Mouse (Mus musculus) limb, embryonic 10.5 days (tissue): Measurements from ENCODE around the gene Setd1b. TPM values are rescaled to one million over a fixed set of nuclear protein-coding genes. Genes with fewer than 3 reads are reported as not detected.

Source experiments
- DNase-seq: peaks from one replicate; pipeline ENCODE4 v3.0.0-alpha.2; 2017; ENCODE audit warnings: low spot score
- H3K27ac ChIP-seq: fragments of 300-500 bp; sonication (generic); 2 replicates; pipeline ENCODE4 v1.5.1; 2016; ENCODE audit warnings: mild to moderate bottlenecking
- H3K27me3 ChIP-seq: fragments of 300-500 bp; sonication (generic); 2 replicates; pipeline ENCODE4 v1.6.1; 2016; ENCODE audit warnings: low read depth, mild to moderate bottlenecking; ENCODE audit not compliant: poor library complexity, severe bottlenecking
- H3K36me3 ChIP-seq: fragments of 300-500 bp; sonication (generic); 2 replicates; pipeline ENCODE4 v1.6.1; 2016; ENCODE audit warnings: mild to moderate bottlenecking, moderate library complexity
- H3K4me1 ChIP-seq: fragments of 300-500 bp; sonication (generic); 2 replicates; pipeline ENCODE4 v1.6.1; 2016
- H3K4me3 ChIP-seq: fragments of 300-500 bp; sonication (generic); 2 replicates; pipeline ENCODE4 v1.5.1; 2016; ENCODE audit warnings: mild to moderate bottlenecking, moderate library complexity
- H3K9me3 ChIP-seq: fragments of 300-500 bp; sonication (generic); replicated peaks from 2 replicates; pipeline ENCODE4 v1.6.1; 2016; ENCODE audit warnings: mild to moderate bottlenecking
- WGBS: fragments of 180-500 bp; shearing (Covaris S2); methylation state at CpG from one replicate; pipeline ENCODE4 v1.1.7; 2016; 5-methylcytosine and 5-hydroxymethylcytosine counted together
- polyA plus RNA-seq: library from polyadenylated mRNA; unstranded; fragments of >200 nt; fragmentation: Nextera tagmentation; extraction: Ambion mirVana; gene quantifications from 2 replicates; pipeline ENCODE4 v1.2.1, GENCODE M21; 2016

Setd1b gene
- polyA plus RNA-seq, 1 experiment from 2014 or later = 10.6 TPM

GRCm38 (mm10) chr5:123148073-123148722, 6.2 kb downstream of the Setd1b start:
- WGBS = 86% methylated on average over 25 of the region's 25 CpGs
- peaks cover 91% of the 10 kb centered on the region for H3K36me3 ChIP-seq
- H3K4me1 ChIP-seq = peaks cover 72% of the 10 kb centered on the region
- no peaks in the 10 kb centered on the region for H3K9me3 ChIP-seq
- H3K4me3 ChIP-seq = no peak overlapping the region
- H3K27me3 ChIP-seq = no peaks in the 10 kb centered on the region
- DNase-seq = no peak
- H3K27ac ChIP-seq = no peak overlapping the region

- Histone ChIP-seq H3K36me3 (peaks cover 99% of the 10 kb centered on the region), H3K27ac (0 out of 2 replicates have a peak overlapping the region, but pooled peaks have one; percentile 26), H3K27me3 (no peaks in the 10 kb centered on the region), H3K9me3 (no peaks in the 10 kb centered on the region), H3K4me1 (peaks cover 60% of the 10 kb centered on the region), H3K4me3 (peak overlapping the region; percentile 42)
- DNase-seq = peak; percentile 94
- 15% methylated on average over 19 of the region's 19 CpGs for WGBS
These were observed 7.7 kb downstream of the Setd1b start for GRCm38 (mm10) chr5:123149451-123150400.

GRCm38 (mm10) chr5:123150641-123151040, 8.6 kb downstream of the Setd1b start:
- H3K27me3 ChIP-seq = no peaks in the 10 kb centered on the region
- peaks cover 99% of the 10 kb centered on the region for H3K36me3 ChIP-seq
- 47% methylated on average over 7 of the region's 7 CpGs for WGBS
- DNase-seq = no peak
- peak overlapping the region; percentile 42 for H3K4me3 ChIP-seq
- H3K9me3 ChIP-seq = no peaks in the 10 kb centered on the region
- H3K27ac ChIP-seq = peak overlapping the region; percentile 61; the same call in 1 of the 2 replicates
- H3K4me1 ChIP-seq = peaks cover 51% of the 10 kb centered on the region

DNA sequence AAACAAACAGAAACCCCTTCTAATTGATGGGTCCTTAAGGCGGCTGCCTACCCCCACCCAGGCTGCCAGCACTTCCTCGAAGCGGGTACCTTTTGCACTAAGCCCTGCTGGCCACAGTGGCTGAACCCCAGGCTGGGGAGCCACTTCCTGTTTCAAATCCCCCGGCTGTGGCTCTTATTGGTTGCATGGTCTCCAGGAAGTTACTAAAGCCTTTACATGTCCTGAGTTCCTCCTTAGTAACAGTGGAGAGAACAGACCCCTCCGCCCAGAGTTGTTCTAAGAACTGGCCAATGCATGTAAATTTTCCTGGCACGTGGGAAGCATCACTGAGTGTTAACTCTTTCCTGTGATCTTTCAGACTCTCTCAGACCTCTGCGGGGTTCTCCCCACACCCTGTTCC, 9.1 kb downstream of the Setd1b start:
- no peak for DNase-seq
- Histone ChIP-seq H3K36me3 (peaks cover 97% of the 10 kb centered on the region), H3K4me3 (peak overlapping the region; percentile 42; the same call in 1 of the 2 replicates), H3K27ac (peak overlapping the region; percentile 61; the same call in 1 of the 2 replicates), H3K27me3 (no peaks in the 10 kb centered on the region), H3K4me1 (peaks cover 47% of the 10 kb centered on the region), H3K9me3 (no peaks in the 10 kb centered on the region)
- 50% methylated on average over 7 of the region's 7 CpGs for WGBS

- 96% methylated on average over 18 of the region's 19 CpGs for WGBS
- H3K27ac ChIP-seq = no peak overlapping the region
- DNase-seq = no peak
- H3K36me3 ChIP-seq = peaks cover 96% of the 10 kb centered on the region
- H3K4me1 ChIP-seq = peaks cover 41% of the 10 kb centered on the region
- no peaks in the 10 kb centered on the region for H3K27me3 ChIP-seq
- H3K4me3 ChIP-seq = no peak overlapping the region
- H3K9me3 ChIP-seq = no peaks in the 10 kb centered on the region
These were observed 9.8 kb downstream of the Setd1b start for GRCm38 (mm10) chr5:123151707-123152362.

DNA sequence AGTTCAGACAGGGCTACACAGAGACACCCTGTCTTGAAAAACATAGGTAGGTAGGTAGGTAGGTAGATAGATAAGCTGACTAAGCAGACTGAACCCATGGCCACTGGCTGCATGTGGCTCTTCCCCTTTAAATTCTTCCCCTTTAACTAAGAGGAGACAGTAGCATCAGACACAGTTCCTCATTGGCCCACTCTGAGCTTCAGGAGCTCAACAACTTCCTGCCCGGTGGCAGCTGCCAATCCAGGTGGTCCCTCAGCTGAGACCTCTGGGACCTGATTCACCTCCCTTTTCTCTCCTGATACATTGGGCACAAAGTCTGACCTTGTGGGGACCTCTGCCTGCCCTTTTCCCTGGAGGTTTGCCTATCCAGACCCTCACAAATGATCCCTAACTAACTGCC, 10.9 kb downstream of the Setd1b start:
- Histone ChIP-seq H3K27me3 (no peaks in the 10 kb centered on the region), H3K4me1 (peaks cover 41% of the 10 kb centered on the region), H3K4me3 (no peak overlapping the region), H3K27ac (no peak overlapping the region), H3K36me3 (peaks cover 96% of the 10 kb centered on the region), H3K9me3 (no peaks in the 10 kb centered on the region)
- 83% methylated on average over 1 of the region's 1 CpGs for WGBS
- no peak for DNase-seq

DNA sequence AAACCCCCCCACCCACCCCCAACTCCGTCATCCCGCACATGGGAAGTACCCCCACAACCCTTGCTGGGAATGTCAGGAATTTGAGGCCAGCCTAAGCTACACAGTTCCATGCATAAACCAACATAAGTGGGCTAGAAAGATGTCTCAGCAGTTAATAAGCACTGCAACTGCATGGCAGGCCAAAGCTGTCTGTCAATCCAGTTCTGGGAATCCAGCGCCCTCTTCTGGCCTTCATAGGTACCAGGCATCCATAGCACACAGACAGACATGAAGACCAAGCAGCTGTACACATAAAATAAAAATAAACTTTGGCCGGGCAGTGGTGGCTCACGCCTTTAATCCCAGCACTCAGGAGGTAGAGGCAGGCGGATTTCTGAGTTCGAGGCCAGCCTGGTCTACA, 13.4 kb downstream of the Setd1b start:
- Histone ChIP-seq H3K4me3 (no peak overlapping the region), H3K9me3 (no peaks in the 10 kb centered on the region), H3K27me3 (no peaks in the 10 kb centered on the region), H3K4me1 (peaks cover 16% of the 10 kb centered on the region), H3K36me3 (peaks cover 96% of the 10 kb centered on the region), H3K27ac (no peak overlapping the region)
- WGBS = 64% methylated on average over 7 of the region's 7 CpGs
- DNase-seq = peak; percentile 67

GRCm38 (mm10) chr5:123156763-123157162, 14.8 kb downstream of the Setd1b start:
- no peak for DNase-seq
- Histone ChIP-seq H3K4me3 (no peak overlapping the region), H3K27me3 (no peaks in the 10 kb centered on the region), H3K9me3 (no peaks in the 10 kb centered on the region), H3K27ac (no peak overlapping the region), H3K4me1 (peaks cover 2% of the 10 kb centered on the region; the same call in 1 of the 2 replicates), H3K36me3 (peaks cover 96% of the 10 kb centered on the region)
- 91% methylated on average over 12 of the region's 12 CpGs for WGBS

- Histone ChIP-seq H3K36me3 (peaks cover 96% of the 10 kb centered on the region), H3K4me3 (no peak overlapping the region), H3K27me3 (no peaks in the 10 kb centered on the region), H3K27ac (no peak overlapping the region), H3K9me3 (no peaks in the 10 kb centered on the region), H3K4me1 (0 out of 2 replicates have a peak, but pooled peaks cover 2% of the 10 kb centered on the region)
- 94% methylated on average over 4 of the region's 4 CpGs for whole genome bisulfite sequencing
- DNase-seq = no peak
These were observed 16.0 kb downstream of the Setd1b start for GRCm38 (mm10) chr5:123157972-123158371.

DNA sequence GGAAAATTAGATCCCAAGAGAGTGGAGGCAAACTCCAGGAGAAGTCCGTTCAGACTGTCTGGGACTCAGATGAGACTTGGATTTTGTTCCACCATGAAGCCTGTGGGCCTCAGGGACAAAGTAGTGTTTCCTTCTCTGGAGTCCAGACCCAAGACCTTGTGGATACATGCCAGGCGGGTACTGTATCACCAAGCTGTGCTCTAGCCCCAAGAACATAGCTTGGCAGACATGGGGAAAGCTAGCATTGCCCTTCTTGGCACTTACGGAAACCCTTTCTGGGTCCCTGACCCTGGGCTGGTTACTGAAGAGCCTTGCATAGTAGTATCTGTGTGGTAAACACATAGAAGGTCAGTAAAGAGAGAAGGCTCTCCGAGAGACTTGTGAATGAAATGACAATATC, 17.5 kb downstream of the Setd1b start:
- Histone ChIP-seq H3K4me3 (no peak overlapping the region), H3K27ac (no peak overlapping the region), H3K27me3 (no peaks in the 10 kb centered on the region), H3K4me1 (no peaks in the 10 kb centered on the region), H3K36me3 (peaks cover 96% of the 10 kb centered on the region), H3K9me3 (no peaks in the 10 kb centered on the region)
- 87% methylated on average over 4 of the region's 4 CpGs for WGBS
- no peak for DNase-seq

DNA sequence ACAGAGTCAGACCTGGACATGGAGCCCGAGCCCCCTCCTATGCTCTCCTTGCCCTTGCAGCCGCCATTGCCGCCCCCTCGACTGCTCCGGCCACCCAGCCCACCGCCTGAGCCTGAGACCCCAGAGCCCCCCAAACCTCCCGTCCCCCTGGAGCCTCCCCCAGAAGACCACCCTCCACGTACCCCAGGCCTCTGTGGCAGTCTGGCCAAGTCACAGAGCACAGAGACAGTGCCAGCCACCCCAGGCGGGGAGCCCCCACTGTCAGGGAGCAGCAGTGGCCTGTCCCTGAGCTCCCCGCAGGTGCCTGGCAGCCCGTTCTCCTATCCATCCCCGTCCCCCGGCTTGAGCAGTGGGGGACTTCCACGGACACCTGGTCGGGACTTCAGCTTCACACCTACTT, 17.9 kb downstream of the Setd1b start:
- H3K4me1 ChIP-seq = no peaks in the 10 kb centered on the region
- no peak overlapping the region for H3K27ac ChIP-seq
- H3K9me3 ChIP-seq = no peaks in the 10 kb centered on the region
- peaks cover 95% of the 10 kb centered on the region for H3K36me3 ChIP-seq
- 96% methylated on average over 15 of the region's 15 CpGs for WGBS
- no peak overlapping the region for H3K4me3 ChIP-seq
- DNase-seq = no peak
- no peaks in the 10 kb centered on the region for H3K27me3 ChIP-seq

DNA sequence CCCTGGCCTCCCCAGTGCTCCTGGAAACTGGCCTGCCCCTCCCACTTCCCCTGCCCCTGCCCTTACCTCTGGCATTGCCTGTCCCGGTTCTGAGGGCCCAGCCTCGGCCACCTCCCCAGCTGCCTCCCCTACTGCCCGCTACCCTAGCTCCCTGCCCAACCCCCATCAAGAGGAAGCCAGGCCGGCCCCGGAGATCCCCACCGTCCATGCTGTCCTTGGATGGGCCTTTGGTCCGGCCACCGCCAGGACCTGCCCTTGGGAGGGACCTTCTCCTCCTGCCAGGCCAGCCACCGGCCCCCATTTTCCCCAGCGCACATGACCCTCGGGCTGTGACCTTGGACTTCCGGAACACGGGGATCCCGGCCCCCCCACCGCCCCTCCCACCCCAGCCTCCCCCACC, 18.3 kb downstream of the Setd1b start:
- DNase-seq = no peak
- 97% methylated on average over 15 of the region's 15 CpGs for whole genome bisulfite sequencing

More for the DNA sequence above, 18.3 kb downstream of the Setd1b start:
- Histone ChIP-seq H3K36me3 (peaks cover 91% of the 10 kb centered on the region), H3K4me1 (no peaks in the 10 kb centered on the region), H3K27ac (no peak overlapping the region), H3K27me3 (no peaks in the 10 kb centered on the region), H3K4me3 (no peak overlapping the region), H3K9me3 (no peaks in the 10 kb centered on the region)
